Mouse (Mus musculus) layer of hippocampus, adult 9-10 months (tissue): Measurements from ENCODE around the gene Actr2.
"Not testable (repeated sequence)": the region's sequence is repeated elsewhere in the genome, so short reads cannot be mapped to it uniquely, and the experiment has no call there.

ENCODE experiments used
- DNase-seq: peaks from one replicate; pipeline ENCODE4 v3.0.0; 2022; ENCODE audit warnings: low spot score

Actr2 gene

GRCm38 (mm10) chr11:20045586-20045985 lies 67.1 kb downstream of the Actr2 start:
- no peak for DNase-seq

- DNase-seq: no peak
Observed at GRCm38 (mm10) chr11:20043256-20043655, 69.5 kb downstream of the Actr2 start.

GRCm38 (mm10) chr11:20042106-20042505 lies 70.6 kb downstream of the Actr2 start:
- no peak for DNase-seq

- DNase-seq: no peak
Observed at GRCm38 (mm10) chr11:20041164-20041920, 71.4 kb downstream of the Actr2 start.

GRCm38 (mm10) chr11:20038723-20039122 lies 74.0 kb downstream of the Actr2 start:
- DNase-seq: no peak

DNA sequence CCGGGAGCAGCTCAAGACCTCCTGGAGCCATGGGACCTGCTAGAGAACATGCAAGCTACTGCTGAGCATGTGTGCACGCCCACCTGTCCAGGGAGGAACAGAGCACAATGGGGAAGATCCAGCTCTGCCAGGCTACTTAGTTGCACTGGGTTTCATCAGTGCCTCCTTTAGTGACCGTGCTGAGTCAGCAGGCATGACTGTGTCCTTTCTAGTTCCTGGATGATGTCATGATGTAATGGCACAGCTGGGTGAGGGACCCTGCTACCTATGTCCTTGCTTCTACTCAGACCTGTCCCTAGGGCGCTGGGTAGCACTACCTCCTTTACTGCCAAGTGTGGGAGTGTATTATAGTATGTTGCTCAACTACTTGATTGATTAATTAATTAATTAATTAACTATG lies 75.0 kb downstream of the Actr2 start:
- DNase-seq: no peak

GRCm38 (mm10) chr11:20035972-20036371 lies 76.7 kb downstream of the Actr2 start:
- no peak for DNase-seq

GRCm38 (mm10) chr11:20035343-20035928 lies 77.3 kb downstream of the Actr2 start:
- DNase-seq: no peak

- DNase-seq: no peak
Observed at GRCm38 (mm10) chr11:20034337-20034947, 78.3 kb downstream of the Actr2 start.

GRCm38 (mm10) chr11:20033541-20034160 lies 79.1 kb downstream of the Actr2 start:
- no peak for DNase-seq

DNA sequence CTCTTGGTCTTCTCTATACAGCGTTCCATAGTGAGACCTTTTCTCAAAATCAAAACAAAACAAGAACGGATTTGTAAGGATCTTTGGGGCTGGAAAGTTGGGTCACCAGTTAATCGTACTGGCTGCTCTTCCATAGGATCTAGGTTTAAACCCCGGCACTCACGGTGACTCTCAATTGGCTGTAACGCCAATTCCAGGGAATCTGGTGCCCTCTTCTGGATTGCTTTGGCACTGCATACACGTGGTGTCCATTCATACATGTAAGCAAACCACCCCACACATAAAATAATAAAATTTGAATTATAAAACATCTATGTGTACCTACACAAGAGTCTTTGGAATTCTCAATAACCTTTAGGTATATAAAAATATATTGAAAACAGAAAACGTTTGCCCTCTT lies 81.2 kb downstream of the Actr2 start:
- no peak for DNase-seq

DNA sequence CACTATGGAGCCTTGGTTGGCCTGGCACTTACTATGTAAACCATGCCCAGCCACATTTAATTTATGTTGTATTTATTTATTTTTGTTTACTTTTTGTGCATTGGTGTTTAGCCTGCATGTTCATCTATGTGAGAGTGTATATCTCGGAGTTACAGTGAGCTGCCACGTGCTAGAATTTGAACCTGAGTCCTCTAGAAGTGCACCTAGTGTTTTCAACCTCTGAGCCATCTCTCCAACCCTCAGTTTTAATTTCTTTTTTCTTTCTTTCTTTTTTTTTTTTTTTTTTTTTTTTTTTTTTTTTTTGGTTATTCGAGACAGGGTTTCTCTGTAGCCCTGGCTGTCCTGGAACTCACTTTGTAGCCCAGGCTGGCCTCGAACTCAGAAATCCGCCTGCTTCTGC lies 81.7 kb downstream of the Actr2 start:
- not testable (repeated sequence) for DNase-seq

DNA sequence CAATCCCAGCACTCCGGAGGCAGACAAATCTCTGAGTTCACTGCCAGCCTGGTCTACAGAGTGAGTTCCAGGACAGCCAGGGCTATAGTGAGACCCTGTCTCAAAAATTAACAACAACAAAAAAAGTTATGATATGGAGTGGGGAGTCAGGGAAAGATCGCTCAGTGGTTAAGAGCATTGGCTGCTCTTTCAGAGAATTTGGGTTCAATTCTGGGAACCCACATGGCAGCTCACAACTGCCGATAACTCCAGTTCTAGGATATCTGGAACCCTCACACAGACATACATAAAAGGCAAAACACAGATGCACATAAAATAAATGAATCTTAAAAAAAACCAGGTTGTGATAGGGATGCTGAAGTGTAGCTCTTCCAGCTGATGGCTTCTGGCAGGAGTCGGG lies 83.7 kb downstream of the Actr2 start:
- DNase-seq: no peak

GRCm38 (mm10) chr11:20028396-20028795 lies 84.3 kb downstream of the Actr2 start:
- DNase-seq: no peak

DNA sequence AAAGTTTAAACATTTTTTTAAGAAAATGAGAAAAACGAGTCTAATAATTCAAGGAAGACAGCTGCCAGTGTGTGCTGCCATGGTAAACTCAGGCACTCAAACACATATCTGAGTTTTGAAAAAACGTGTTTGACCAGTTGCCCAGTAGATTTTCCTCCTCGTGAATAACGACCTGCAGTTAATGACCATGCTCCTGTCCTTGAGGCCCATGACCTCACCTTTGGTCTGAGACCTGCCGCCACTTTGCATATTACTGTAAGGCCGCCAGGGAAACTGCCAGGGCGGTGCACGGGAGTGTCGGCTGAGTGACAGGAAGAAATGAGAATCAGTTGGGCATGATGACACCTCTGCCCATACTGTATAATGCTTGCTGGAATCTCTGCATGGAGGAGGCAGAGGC lies 85.0 kb downstream of the Actr2 start:
- DNase-seq: no peak

- no peak for DNase-seq
Observed at GRCm38 (mm10) chr11:20025899-20026298, 86.8 kb downstream of the Actr2 start.

GRCm38 (mm10) chr11:20022911-20023482 lies 89.7 kb downstream of the Actr2 start:
- DNase-seq: no peak

GRCm38 (mm10) chr11:20022462-20022861 lies 90.3 kb downstream of the Actr2 start:
- DNase-seq: no peak

GRCm38 (mm10) chr11:20020720-20021119 lies 92.0 kb downstream of the Actr2 start:
- no peak for DNase-seq

- no peak for DNase-seq
Observed at GRCm38 (mm10) chr11:20018905-20019304, 93.8 kb downstream of the Actr2 start.

- no peak for DNase-seq
Observed at GRCm38 (mm10) chr11:20017937-20018336, 94.8 kb downstream of the Actr2 start.

DNA sequence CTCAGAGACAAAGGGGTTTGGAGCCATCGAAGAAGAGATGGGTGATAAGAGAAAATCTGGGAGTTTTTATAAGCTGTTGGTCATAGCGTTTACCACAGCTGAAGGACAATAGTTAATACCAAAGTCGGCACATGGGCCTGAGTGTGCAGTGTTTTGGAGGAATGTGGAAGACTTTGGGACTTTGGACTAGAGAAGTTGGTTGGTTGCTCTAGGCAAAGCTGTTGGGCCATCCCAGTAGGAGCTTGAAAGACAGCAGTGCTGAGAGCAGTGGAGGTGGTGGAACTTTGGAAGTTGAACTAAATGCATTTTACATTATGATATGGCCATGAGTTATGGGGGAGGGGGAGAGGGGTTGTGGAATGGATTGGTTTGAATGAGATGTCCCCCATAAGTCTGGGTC lies 99.3 kb downstream of the Actr2 start:
- DNase-seq: no peak
